Mouse (Mus musculus): Measurements from ENCODE around the gene Sbk2. TPM values are rescaled to one million over a fixed set of nuclear protein-coding genes. Genes with fewer than 3 reads are reported as not detected.

The Sbk2 gene
- polyA plus RNA-seq, 1 experiment from 2014 or later = not detected

DNA sequence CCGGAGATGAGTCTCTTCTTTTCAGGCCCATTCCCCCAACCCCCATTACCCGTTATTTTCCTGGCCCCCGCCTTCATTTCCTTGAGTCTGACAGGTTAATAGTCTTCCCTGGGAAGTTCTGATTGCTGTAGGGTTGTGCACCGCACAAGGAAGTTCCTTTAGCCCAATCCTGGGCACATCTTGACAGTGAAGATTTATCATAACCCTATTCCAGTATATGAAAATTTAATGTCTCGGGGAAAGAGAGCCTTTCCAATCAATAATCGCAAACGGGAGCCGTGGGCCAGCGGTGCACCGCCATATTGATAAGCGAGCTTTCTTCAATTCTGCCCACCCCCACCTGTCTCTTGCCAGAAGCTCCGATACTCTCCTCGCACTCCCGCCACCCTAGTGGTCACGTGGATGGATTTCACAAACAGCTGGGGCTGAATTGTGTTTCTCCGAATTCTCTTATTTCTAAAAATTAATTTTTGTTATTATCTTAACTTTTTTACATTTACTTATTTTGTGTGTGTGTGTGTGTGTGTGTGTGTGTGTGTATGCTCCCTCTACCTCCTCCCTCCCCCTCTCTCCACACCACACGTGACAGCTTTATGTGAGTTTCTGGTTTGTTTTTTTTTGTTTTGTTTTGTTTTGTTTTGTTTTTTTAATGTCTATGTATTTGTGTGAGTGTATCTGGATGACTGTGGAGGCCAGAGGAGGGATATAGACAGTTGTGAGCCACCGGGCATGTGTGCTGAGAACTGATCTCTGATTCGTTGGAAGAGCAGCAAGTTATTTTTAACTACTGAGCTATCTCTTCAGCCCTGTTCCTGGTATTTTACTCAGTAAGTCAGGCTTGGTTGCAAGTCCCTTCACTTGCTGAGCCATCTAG lies 64.3 kb downstream of the Sbk2 start:
- peak overlapping the region; percentile 46 for H3K4me2 ChIP-seq (ENCODE audit: low read depth, low read length, severe bottlenecking)
- peak overlapping the region; percentile 27 for H3K9ac ChIP-seq (ENCODE audit: low read length)
- no peak overlapping the region for H3K27ac ChIP-seq (ENCODE audit: low read depth, low read length)
- 5% methylated on average over 19 of the region's 19 CpGs for WGBS
- H3K27me3 ChIP-seq (ENCODE audit: control insufficient read depth, insufficient read depth, low read length) = peaks cover 7% of the 10 kb centered on the region; the same call in 1 of the 2 replicates
- 0 out of 2 replicates have a peak, but pooled peaks have one; percentile 32 for ATAC-seq (replicated peaks; ENCODE audit: low FRiP score)
- peaks cover 4% of the 10 kb centered on the region for H3K9me3 ChIP-seq (ENCODE audit: control insufficient read depth, low read length)
- DNase-seq (ENCODE audit: low spot score) = no peak
- H3K4me1 ChIP-seq (replicated peaks; ENCODE audit: control insufficient read depth, insufficient read depth, low read length) = 0 out of 2 replicates have a peak, but pooled peaks cover 2% of the 10 kb centered on the region
- H3K36me3 ChIP-seq (ENCODE audit: control insufficient read depth, insufficient read depth, low read length) = no peaks in the 10 kb centered on the region
- peak overlapping the region; percentile 12; the same call in 1 of the 2 replicates for H3K4me3 ChIP-seq (ENCODE audit: low read depth, low read length)

DNA sequence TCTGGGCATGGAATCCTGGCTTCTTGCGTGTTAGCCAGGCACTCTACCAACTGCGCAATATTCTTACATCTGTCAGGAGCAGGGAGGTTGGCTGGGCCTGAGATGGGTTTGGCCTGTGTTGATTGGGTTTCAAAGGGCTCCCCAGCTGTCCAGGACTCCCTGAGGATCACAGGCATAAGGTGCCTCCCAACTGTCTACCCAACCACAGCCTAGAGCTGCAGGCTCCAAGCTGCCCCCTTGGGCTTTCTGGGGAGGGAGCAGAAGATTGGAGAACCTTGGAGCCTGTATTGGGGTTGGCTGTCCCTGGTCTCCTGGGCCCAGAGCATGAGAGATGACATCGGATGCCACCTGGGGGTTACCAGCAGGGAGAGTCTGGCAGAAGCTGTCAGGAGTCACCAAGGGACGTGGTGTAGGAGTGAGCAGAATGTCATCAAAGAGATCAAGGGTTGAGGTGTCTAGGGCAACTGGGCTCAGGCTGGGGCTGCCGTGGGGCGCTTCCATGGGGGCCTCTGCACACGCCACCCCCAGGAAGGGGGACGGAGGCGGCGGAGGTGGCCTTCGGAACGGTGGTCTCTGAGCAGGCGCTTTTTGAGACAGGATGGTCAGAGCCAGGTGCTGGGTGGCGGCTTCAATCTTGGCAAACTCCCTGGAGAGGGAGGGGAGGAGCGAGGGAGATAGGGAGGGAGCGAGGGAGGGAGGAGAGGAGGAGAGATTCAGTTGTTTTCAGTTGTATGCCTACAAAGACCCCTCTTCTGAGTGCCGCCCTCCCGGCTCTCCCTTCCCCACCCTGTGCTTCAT lies 65.2 kb downstream of the Sbk2 start:
- 21% methylated on average over 18 of the region's 18 CpGs for WGBS
- H3K27me3 ChIP-seq (ENCODE audit: control insufficient read depth, insufficient read depth, low read length) = peaks cover 7% of the 10 kb centered on the region; the same call in 1 of the 2 replicates
- H3K9me3 ChIP-seq (ENCODE audit: control insufficient read depth, low read length) = peaks cover 4% of the 10 kb centered on the region
- H3K4me2 ChIP-seq (ENCODE audit: low read depth, low read length, severe bottlenecking) = peak overlapping the region; percentile 46
- no peaks in the 10 kb centered on the region for H3K36me3 ChIP-seq (ENCODE audit: control insufficient read depth, insufficient read depth, low read length)
- no peak for DNase-seq (ENCODE audit: low spot score)
- H3K4me3 ChIP-seq (ENCODE audit: low read depth, low read length) = peak overlapping the region; percentile 12; the same call in 1 of the 2 replicates
- ATAC-seq (replicated peaks; ENCODE audit: low FRiP score) = peak; percentile 53; the same call in 1 of the 2 replicates
- H3K27ac ChIP-seq (ENCODE audit: low read depth, low read length) = no peak overlapping the region
- peak overlapping the region; percentile 27 for H3K9ac ChIP-seq (ENCODE audit: low read length)
- 0 out of 2 replicates have a peak, but pooled peaks cover 2% of the 10 kb centered on the region for H3K4me1 ChIP-seq (replicated peaks; ENCODE audit: control insufficient read depth, insufficient read depth, low read length)

DNA sequence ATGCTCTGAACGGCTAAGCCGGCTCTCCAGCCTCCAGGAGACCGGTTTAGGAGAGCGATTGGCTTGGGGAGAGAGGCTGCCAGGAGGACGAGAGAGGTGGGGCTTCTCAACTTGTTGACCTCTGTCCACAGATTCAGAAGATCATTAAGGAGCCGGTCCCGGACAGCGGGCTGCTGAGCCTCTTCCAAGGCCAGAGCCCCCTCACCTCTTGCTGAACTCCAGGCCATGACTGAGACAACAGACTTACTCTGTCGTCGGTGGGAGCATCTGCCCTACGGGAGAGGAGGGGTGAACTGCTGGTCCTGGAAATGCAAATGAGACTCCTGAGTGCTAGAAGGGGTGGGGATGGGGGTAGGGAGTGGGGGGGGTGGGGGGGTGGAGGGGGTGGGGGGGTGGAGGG lies 69.0 kb downstream of the Sbk2 start:
- H3K4me3 ChIP-seq (ENCODE audit: low read depth, low read length) = no peak overlapping the region
- H3K9me3 ChIP-seq (ENCODE audit: control insufficient read depth, low read length) = no peaks in the 10 kb centered on the region
- DNase-seq (ENCODE audit: low spot score) (peak; percentile 43), ATAC-seq (replicated peaks; ENCODE audit: low FRiP score) (no peak)
- peaks cover 7% of the 10 kb centered on the region; the same call in 1 of the 2 replicates for H3K27me3 ChIP-seq (ENCODE audit: control insufficient read depth, insufficient read depth, low read length)
- H3K36me3 ChIP-seq (ENCODE audit: control insufficient read depth, insufficient read depth, low read length) = no peaks in the 10 kb centered on the region
- no peak overlapping the region for H3K9ac ChIP-seq (ENCODE audit: low read length)
- 71% methylated on average over 11 of the region's 11 CpGs for WGBS
- no peak overlapping the region for H3K4me2 ChIP-seq (ENCODE audit: low read depth, low read length, severe bottlenecking)
- no peaks in the 10 kb centered on the region for H3K4me1 ChIP-seq (replicated peaks; ENCODE audit: control insufficient read depth, insufficient read depth, low read length)
- no peak overlapping the region for H3K27ac ChIP-seq (ENCODE audit: low read depth, low read length)

Other genes with a start within 250 kb of the Sbk2 start
- gene Tmem150b, start 239.2 kb downstream of the Sbk2 start, polyA plus RNA-seq (2014; fragmentation: Nextera tagmentation; extraction: Ambion mirVana) = 0.13 and 0.19 TPM in 2 replicates
- gene Kmt5c, start 224.3 kb downstream of the Sbk2 start, polyA plus RNA-seq (2014; fragmentation: Nextera tagmentation; extraction: Ambion mirVana) = 88.1 and 89.4 TPM in 2 replicates
- gene Cox6b2, start 211.3 kb downstream of the Sbk2 start, polyA plus RNA-seq (2014; fragmentation: Nextera tagmentation; extraction: Ambion mirVana) = 29.9 and 33.7 TPM in 2 replicates
- gene Fam71e2, start 193.1 kb downstream of the Sbk2 start, polyA plus RNA-seq (2014; fragmentation: Nextera tagmentation; extraction: Ambion mirVana) = not detected in 2 replicates
- gene Il11, start 181.5 kb downstream of the Sbk2 start, polyA plus RNA-seq (2014; fragmentation: Nextera tagmentation; extraction: Ambion mirVana) = 0.19 TPM in 1 of 2 replicates, not detected in the other
- not detected in 2 replicates for gene Tmem190, start 181.5 kb downstream of the Sbk2 start, polyA plus RNA-seq (2014; fragmentation: Nextera tagmentation; extraction: Ambion mirVana)
- gene Tmem238, start 174.8 kb downstream of the Sbk2 start, polyA plus RNA-seq (2014; fragmentation: Nextera tagmentation; extraction: Ambion mirVana) = 1.6 and 2.6 TPM in 2 replicates
- 203 and 220 TPM in 2 replicates for gene Rpl28, start 171.5 kb downstream of the Sbk2 start, polyA plus RNA-seq (2014; fragmentation: Nextera tagmentation; extraction: Ambion mirVana)
- gene Ube2s, start 151.8 kb downstream of the Sbk2 start, polyA plus RNA-seq (2014; fragmentation: Nextera tagmentation; extraction: Ambion mirVana) = 476 and 526 TPM in 2 replicates
- 2.2 and 3.0 TPM in 2 replicates for gene Shisa7, start 119.7 kb downstream of the Sbk2 start, polyA plus RNA-seq (2014; fragmentation: Nextera tagmentation; extraction: Ambion mirVana)
- 2.0 and 3.2 TPM in 2 replicates for gene Isoc2b, start 94.1 kb downstream of the Sbk2 start, polyA plus RNA-seq (2014; fragmentation: Nextera tagmentation; extraction: Ambion mirVana)
- 0.69 and 0.75 TPM in 2 replicates for gene Isoc2a, start 87.3 kb downstream of the Sbk2 start, polyA plus RNA-seq (2014; fragmentation: Nextera tagmentation; extraction: Ambion mirVana)
- gene Gm36210, start 57.9 kb downstream of the Sbk2 start, polyA plus RNA-seq (2014; fragmentation: Nextera tagmentation; extraction: Ambion mirVana) = 0.56 and 0.59 TPM in 2 replicates
- gene Zfp628, start 49.2 kb downstream of the Sbk2 start, polyA plus RNA-seq (2014; fragmentation: Nextera tagmentation; extraction: Ambion mirVana) = 4.8 and 5.0 TPM in 2 replicates
- gene Nat14, start 42.4 kb downstream of the Sbk2 start, polyA plus RNA-seq (2014; fragmentation: Nextera tagmentation; extraction: Ambion mirVana) = 10.8 and 12.6 TPM in 2 replicates
- 0.79 and 0.91 TPM in 2 replicates for gene Ssc5d, start 38.6 kb downstream of the Sbk2 start, polyA plus RNA-seq (2014; fragmentation: Nextera tagmentation; extraction: Ambion mirVana)
- gene Sbk3, start 6.8 kb upstream of the Sbk2 start, polyA plus RNA-seq (2014; fragmentation: Nextera tagmentation; extraction: Ambion mirVana) = 0.12 TPM in 1 of 2 replicates, not detected in the other
- gene Zfp579, start 31.8 kb upstream of the Sbk2 start, polyA plus RNA-seq (2014; fragmentation: Nextera tagmentation; extraction: Ambion mirVana) = 58.5 and 60.0 TPM in 2 replicates
- 9.5 and 11.1 TPM in 2 replicates for gene Zfp524, start 50.0 kb upstream of the Sbk2 start, polyA plus RNA-seq (2014; fragmentation: Nextera tagmentation; extraction: Ambion mirVana)
- gene Fiz1, start 50.3 kb upstream of the Sbk2 start, polyA plus RNA-seq (2014; fragmentation: Nextera tagmentation; extraction: Ambion mirVana) = 67.0 and 68.3 TPM in 2 replicates
- gene Gm44973, start 51.1 kb upstream of the Sbk2 start, polyA plus RNA-seq (2014; fragmentation: Nextera tagmentation; extraction: Ambion mirVana) = 0.23 and 1.9 TPM in 2 replicates
- 6.7 and 7.3 TPM in 2 replicates for gene Zfp865, start 56.0 kb upstream of the Sbk2 start, polyA plus RNA-seq (2014; fragmentation: Nextera tagmentation; extraction: Ambion mirVana)
- 7.2 and 7.8 TPM in 2 replicates for gene Ccdc106, start 56.1 kb upstream of the Sbk2 start, polyA plus RNA-seq (2014; fragmentation: Nextera tagmentation; extraction: Ambion mirVana)
- gene 4632433K11Rik, start 69.7 kb upstream of the Sbk2 start, polyA plus RNA-seq (2014; fragmentation: Nextera tagmentation; extraction: Ambion mirVana) = not detected in 2 replicates
- gene Zfp784, start 74.0 kb upstream of the Sbk2 start, polyA plus RNA-seq (2014; fragmentation: Nextera tagmentation; extraction: Ambion mirVana) = 3.9 and 4.8 TPM in 2 replicates
- gene Zfp580, start 87.1 kb upstream of the Sbk2 start, polyA plus RNA-seq (2014; fragmentation: Nextera tagmentation; extraction: Ambion mirVana) = 44.6 and 51.4 TPM in 2 replicates
- gene U2af2, start 97.7 kb upstream of the Sbk2 start, polyA plus RNA-seq (2014; fragmentation: Nextera tagmentation; extraction: Ambion mirVana) = 222 and 236 TPM in 2 replicates
- gene Epn1, start 115.8 kb upstream of the Sbk2 start, polyA plus RNA-seq (2014; fragmentation: Nextera tagmentation; extraction: Ambion mirVana) = 70.1 and 75.0 TPM in 2 replicates
- not detected in 2 replicates for gene Rfpl4, start 152.5 kb upstream of the Sbk2 start, polyA plus RNA-seq (2014; fragmentation: Nextera tagmentation; extraction: Ambion mirVana)
- 0.19 and 0.27 TPM in 2 replicates for gene Rasl2-9, start 161.5 kb upstream of the Sbk2 start, polyA plus RNA-seq (2014; fragmentation: Nextera tagmentation; extraction: Ambion mirVana)
- gene Vmn1r55, start 185.3 kb upstream of the Sbk2 start, polyA plus RNA-seq (2014; fragmentation: Nextera tagmentation; extraction: Ambion mirVana) = not detected in 2 replicates
- not detected in 2 replicates for gene Vmn1r56, start 232.3 kb upstream of the Sbk2 start, polyA plus RNA-seq (2014; fragmentation: Nextera tagmentation; extraction: Ambion mirVana)

Measured in forebrain, embryonic 11.5 days (tissue).